Mouse (Mus musculus): Measurements from ENCODE around the gene Gm10358. TPM values are rescaled to one million over a fixed set of nuclear protein-coding genes. Genes with fewer than 3 reads are reported as not detected.
"Not testable (repeated sequence)": the region's sequence is repeated elsewhere in the genome, so short reads cannot be mapped to it uniquely, and the experiment has no call there.

Gm10358 gene
- total RNA-seq (2022): not detected

GRCm38 (mm10) chr8:75406489-75406888, at the start of gene Gm10358:
Gm10358 (minus strand) TSS chr8:75406589.
- DNase-seq: no peak

- DNase-seq: no peak
Observed at GRCm38 (mm10) chr8:75448394-75448793, 42.0 kb upstream of the Gm10358 start, which contains the start of gene Iqcm. Iqcm (plus strand) TSS chr8:75448694.

- DNase-seq: not testable (repeated sequence)
Observed at GRCm38 (mm10) chr8:75415696-75416095, 9.3 kb upstream of the Gm10358 start.

- DNase-seq: no peak
Observed at GRCm38 (mm10) chr8:75384770-75385290, 21.6 kb downstream of the Gm10358 start.

GRCm38 (mm10) chr8:75375530-75376123, 30.8 kb downstream of the Gm10358 start:
- no peak for DNase-seq

- DNase-seq: no peak
Observed at GRCm38 (mm10) chr8:75372006-75372405, 34.4 kb downstream of the Gm10358 start.

Other genes with a start within 250 kb of the Gm10358 start
- gene Rasd2, start 192.6 kb downstream of the Gm10358 start, total RNA-seq (2022): 10 to 100 TPM in 2 of 4 experiments, 1 to 10 TPM in 2; 4.3 to 12.2 (median 8.6) TPM
- not detected for gene Iqcm, start 42.1 kb upstream of the Gm10358 start, total RNA-seq (2022)